Mouse (Mus musculus) hematopoietic multipotent progenitor cell, adult 10-12 weeks (in vitro differentiated cells): ENCODE data around the gene Gsg1l2. TPM values are rescaled to one million over a fixed set of nuclear protein-coding genes. Genes with fewer than 3 reads are reported as not detected.

Source experiments
- polyA plus RNA-seq: library from polyadenylated mRNA; stranded (reverse); fragments of >175 nt; gene quantifications from 2 replicates; pipeline ENCODE4 v1.2.3, GENCODE M21; 2012; ENCODE audit warnings: low replicate concordance

The Gsg1l2 gene
- polyA plus RNA-seq = not detected in 2 replicates

GRCm38 (mm10) chr11:67774379-67774778, at the start of gene Gsg1l2:
Gsg1l2 (plus strand) TSS chr11:67774608.

GRCm38 (mm10) chr11:67771053-67771452, 3.4 kb upstream of the Gsg1l2 start, which contains the start of gene Glp2r:
Glp2r (minus strand) TSS chr11:67771153.

GRCm38 (mm10) chr11:67797931-67798330, 23.5 kb downstream of the Gsg1l2 start, which contains the start of gene Dhrs7c:
Dhrs7c (plus strand) TSS chr11:67798187.

Other genes starting within 250 kb of the Gsg1l2 start
- not detected in 2 replicates for gene Rcvrn, start 79.3 kb upstream of the Gsg1l2 start, polyA plus RNA-seq
- not detected in 2 replicates for gene Glp2r, start 3.5 kb upstream of the Gsg1l2 start, polyA plus RNA-seq
- not detected in 2 replicates for gene Dhrs7c, start 23.6 kb downstream of the Gsg1l2 start, polyA plus RNA-seq
- 0.03 TPM in 1 of 2 replicates, not detected in the other for gene Usp43, start 147.5 kb downstream of the Gsg1l2 start, polyA plus RNA-seq
- not detected in 2 replicates for gene Cfap52, start 191.0 kb downstream of the Gsg1l2 start, polyA plus RNA-seq
- gene Stx8, start 191.6 kb downstream of the Gsg1l2 start, polyA plus RNA-seq = 1.2 and 1.9 TPM in 2 replicates